Mouse (Mus musculus): Measurements from ENCODE around the gene Atf7ip. TPM values are rescaled to one million over a fixed set of nuclear protein-coding genes. Genes with fewer than 3 reads are reported as not detected.
A peak's percentile ranks its signal among the peaks of the same experiment; 100 is the strongest.

Gene Atf7ip
- polyA plus RNA-seq, 1 experiment from 2014 or later: 38.2 TPM

DNA sequence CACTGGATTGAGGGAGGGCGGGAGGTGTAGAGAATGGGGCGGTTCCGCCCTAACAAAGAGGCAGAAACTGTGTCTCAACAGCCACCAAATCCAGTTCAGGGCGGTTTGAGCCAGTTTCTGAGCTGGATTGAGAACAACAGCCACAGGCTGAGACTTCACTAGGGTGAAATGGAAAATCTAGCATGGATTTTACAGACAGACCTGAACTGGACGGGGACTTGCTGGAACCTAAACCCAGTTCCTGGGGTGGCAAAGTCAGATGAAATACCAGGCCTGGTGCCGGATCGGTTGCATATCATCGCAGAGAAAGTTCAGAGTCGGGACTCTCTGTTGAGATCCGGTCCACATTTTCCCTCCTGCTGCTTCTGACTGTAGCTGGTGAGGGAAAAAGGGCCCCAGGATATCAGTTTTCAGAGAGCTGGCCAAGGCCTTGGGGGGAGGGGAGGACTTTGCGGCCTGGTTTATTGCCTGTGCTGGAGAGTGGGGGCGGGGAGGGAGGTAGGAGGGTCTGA, 37.5 kb upstream of the Atf7ip start:
- Histone ChIP-seq H3K9ac (ENCODE audit: low read depth, low read length) (no peak overlapping the region), H3K4me2 (ENCODE audit: low read length) (no peak overlapping the region), H3K36me3 (ENCODE audit: control insufficient read depth, insufficient read depth, low read length) (no peaks in the 10 kb centered on the region), H3K9me3 (replicated peaks; ENCODE audit: control insufficient read depth, low read length, poor library complexity, severe bottlenecking) (no peaks in the 10 kb centered on the region), H3K4me3 (ENCODE audit: low read depth, low read length) (no peak overlapping the region), H3K27me3 (ENCODE audit: control insufficient read depth, insufficient read depth, low read depth, low read length) (no peaks in the 10 kb centered on the region), H3K27ac (ENCODE audit: low read length) (peak overlapping the region; percentile 92), H3K4me1 (ENCODE audit: control insufficient read depth, insufficient read depth, low read length) (peaks cover 17% of the 10 kb centered on the region)
- 2% methylated on average over 12 of the region's 12 CpGs for WGBS
- peak; percentile 89 for ATAC-seq

DNA sequence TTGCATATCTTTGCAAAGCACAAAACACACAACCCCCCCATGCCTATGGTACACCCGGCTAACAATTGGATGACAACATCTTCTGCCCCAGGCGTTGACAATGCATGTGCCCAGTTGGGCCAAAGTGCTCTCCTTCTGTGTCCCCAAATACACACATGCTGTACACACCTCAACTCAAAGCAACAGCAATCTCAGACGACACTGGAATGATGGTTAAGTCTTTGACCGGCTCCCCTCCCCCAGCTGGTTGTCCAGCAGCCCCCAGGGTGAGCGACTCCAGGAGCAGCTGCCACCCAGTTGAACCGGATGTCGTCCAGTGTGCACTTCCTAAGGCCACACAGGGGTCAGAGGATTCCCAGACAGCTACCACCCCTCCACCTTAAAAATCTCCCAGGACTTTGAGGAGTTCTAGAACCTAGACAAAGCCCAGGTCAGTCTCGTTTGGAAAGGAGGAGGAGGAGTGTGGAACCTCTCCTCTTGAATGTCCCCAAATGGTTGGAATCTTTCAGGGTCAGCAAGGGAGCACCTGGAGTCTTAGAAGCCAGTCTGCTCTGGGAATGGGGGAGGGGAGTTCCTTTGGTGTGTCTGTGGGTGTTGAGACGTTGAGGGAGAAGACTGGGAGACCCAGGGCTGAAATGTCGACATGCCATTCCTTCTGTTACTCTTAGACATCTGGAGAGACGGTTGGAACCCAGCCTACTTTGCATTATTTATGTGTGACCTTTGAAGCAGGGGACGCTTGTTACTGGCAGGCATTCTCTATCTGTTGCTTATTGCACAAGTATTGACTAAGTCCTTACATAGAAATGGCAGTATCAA, 36.8 kb upstream of the Atf7ip start:
- no peaks in the 10 kb centered on the region for H3K9me3 ChIP-seq (replicated peaks; ENCODE audit: control insufficient read depth, low read length, poor library complexity, severe bottlenecking)
- no peaks in the 10 kb centered on the region for H3K27me3 ChIP-seq (ENCODE audit: control insufficient read depth, insufficient read depth, low read depth, low read length)
- peak overlapping the region; percentile 92 for H3K27ac ChIP-seq (ENCODE audit: low read length)
- no peaks in the 10 kb centered on the region for H3K36me3 ChIP-seq (ENCODE audit: control insufficient read depth, insufficient read depth, low read length)
- peaks cover 17% of the 10 kb centered on the region for H3K4me1 ChIP-seq (ENCODE audit: control insufficient read depth, insufficient read depth, low read length)
- 19% methylated on average over 12 of the region's 12 CpGs for WGBS
- ATAC-seq: peak; percentile 0; the same call in 1 of the 2 replicates
- no peak overlapping the region for H3K9ac ChIP-seq (ENCODE audit: low read depth, low read length)
- no peak overlapping the region for H3K4me3 ChIP-seq (ENCODE audit: low read depth, low read length)
- H3K4me2 ChIP-seq (ENCODE audit: low read length): no peak overlapping the region

DNA sequence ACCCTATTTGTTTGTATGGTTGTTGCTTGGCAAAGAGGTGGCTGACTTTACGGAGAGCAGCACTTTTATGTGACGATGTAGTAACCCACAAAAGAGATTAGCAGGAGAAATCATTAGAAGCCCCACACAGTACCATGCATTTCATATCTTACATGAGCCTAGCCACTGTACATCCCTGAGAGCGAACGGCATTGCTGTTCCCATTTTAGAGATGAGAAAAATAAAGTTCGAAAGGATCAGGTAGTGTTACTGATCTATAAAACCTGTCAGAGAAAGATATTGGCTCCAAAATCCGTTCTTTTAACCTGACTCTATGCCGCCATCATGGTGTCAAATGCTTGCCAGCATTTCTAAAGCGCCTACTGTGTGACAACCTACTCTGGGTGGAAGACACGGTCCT, 36.2 kb upstream of the Atf7ip start:
- no peaks in the 10 kb centered on the region for H3K36me3 ChIP-seq (ENCODE audit: control insufficient read depth, insufficient read depth, low read length)
- no peaks in the 10 kb centered on the region for H3K27me3 ChIP-seq (ENCODE audit: control insufficient read depth, insufficient read depth, low read depth, low read length)
- no peaks in the 10 kb centered on the region for H3K9me3 ChIP-seq (replicated peaks; ENCODE audit: control insufficient read depth, low read length, poor library complexity, severe bottlenecking)
- H3K27ac ChIP-seq (ENCODE audit: low read length): peak overlapping the region; percentile 92
- H3K4me2 ChIP-seq (ENCODE audit: low read length): no peak overlapping the region
- ATAC-seq: no peak
- no peak overlapping the region for H3K9ac ChIP-seq (ENCODE audit: low read depth, low read length)
- H3K4me1 ChIP-seq (ENCODE audit: control insufficient read depth, insufficient read depth, low read length): peaks cover 17% of the 10 kb centered on the region
- H3K4me3 ChIP-seq (ENCODE audit: low read depth, low read length): no peak overlapping the region
- WGBS: 64% methylated on average over 9 of the region's 9 CpGs

DNA sequence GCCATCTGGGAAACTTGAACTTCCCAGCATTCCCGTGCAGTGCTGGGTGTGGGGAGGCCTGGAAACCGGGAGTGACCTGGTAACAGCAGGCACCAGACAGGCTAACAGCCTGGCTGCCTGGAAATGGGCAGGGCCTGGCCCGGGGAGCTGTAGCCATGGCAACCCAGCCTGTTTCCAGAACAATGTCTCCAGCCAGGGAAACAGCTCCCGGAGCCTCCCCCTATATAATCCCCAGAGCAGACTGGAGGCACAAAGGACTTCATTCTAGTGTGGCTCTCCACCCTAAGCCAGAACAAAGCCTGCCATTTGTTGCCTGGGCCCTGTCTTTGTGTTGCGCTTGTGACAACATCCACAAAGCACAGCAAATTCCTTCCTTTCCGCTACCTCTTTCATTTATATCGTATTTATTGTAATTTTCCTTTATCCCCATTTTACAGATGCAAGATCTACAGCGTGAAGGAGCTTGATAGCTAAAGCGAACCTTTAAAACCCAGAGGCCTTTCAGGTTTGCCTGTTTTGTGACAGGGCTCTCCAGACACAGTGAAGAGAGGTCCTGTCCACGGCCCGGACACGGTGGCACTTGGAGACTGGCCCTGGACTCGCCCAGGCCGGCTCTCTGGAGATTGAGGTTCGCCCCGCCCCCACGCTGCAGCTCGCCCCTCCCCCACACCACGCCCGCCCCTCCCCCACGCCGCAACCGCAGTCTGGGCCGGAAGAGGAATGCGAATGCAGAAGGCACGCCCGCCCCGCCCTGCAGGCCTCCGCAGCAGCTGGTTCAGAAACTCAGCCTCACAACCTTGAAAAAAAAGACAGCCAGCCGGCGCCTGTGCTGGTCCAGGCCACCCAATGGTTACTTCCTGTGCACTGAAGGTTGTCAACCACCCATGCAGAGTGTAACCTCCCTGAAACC, 35.4 kb upstream of the Atf7ip start:
- Histone ChIP-seq H3K4me3 (ENCODE audit: low read depth, low read length) (no peak overlapping the region), H3K27ac (ENCODE audit: low read length) (peak overlapping the region; percentile 92), H3K36me3 (ENCODE audit: control insufficient read depth, insufficient read depth, low read length) (no peaks in the 10 kb centered on the region), H3K4me2 (ENCODE audit: low read length) (no peak overlapping the region), H3K9me3 (replicated peaks; ENCODE audit: control insufficient read depth, low read length, poor library complexity, severe bottlenecking) (no peaks in the 10 kb centered on the region), H3K27me3 (ENCODE audit: control insufficient read depth, insufficient read depth, low read depth, low read length) (no peaks in the 10 kb centered on the region), H3K4me1 (ENCODE audit: control insufficient read depth, insufficient read depth, low read length) (peaks cover 22% of the 10 kb centered on the region), H3K9ac (ENCODE audit: low read depth, low read length) (0 out of 2 replicates have a peak overlapping the region, but pooled peaks have one; percentile 39)
- ATAC-seq: peak; percentile 77
- 2% methylated on average over 31 of the region's 31 CpGs for WGBS

DNA sequence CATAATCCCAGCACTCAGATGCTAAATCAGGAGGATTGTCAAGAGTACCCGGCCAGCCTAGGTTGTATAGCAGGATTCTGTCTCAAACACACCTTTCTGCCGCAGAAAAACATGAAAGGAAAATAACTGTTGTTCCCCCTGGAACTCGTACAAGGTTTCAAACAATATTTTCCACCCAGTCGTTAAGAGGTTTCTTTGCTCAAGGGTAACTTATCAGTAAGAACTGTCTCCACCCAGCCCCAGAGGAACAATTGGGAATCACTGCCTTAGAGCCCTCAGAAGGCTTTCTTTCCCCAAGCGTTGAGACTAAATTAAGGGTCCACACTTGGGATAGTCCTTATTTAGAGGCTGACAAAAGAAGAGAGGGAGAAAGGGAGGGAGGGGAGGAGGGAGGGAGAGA, 34.4 kb upstream of the Atf7ip start:
- Histone ChIP-seq H3K4me1 (ENCODE audit: control insufficient read depth, insufficient read depth, low read length) (peaks cover 22% of the 10 kb centered on the region), H3K36me3 (ENCODE audit: control insufficient read depth, insufficient read depth, low read length) (no peaks in the 10 kb centered on the region), H3K4me2 (ENCODE audit: low read length) (no peak overlapping the region), H3K9ac (ENCODE audit: low read depth, low read length) (no peak overlapping the region), H3K27me3 (ENCODE audit: control insufficient read depth, insufficient read depth, low read depth, low read length) (no peaks in the 10 kb centered on the region), H3K27ac (ENCODE audit: low read length) (peak overlapping the region; percentile 92), H3K4me3 (ENCODE audit: low read depth, low read length) (no peak overlapping the region), H3K9me3 (replicated peaks; ENCODE audit: control insufficient read depth, low read length, poor library complexity, severe bottlenecking) (no peaks in the 10 kb centered on the region)
- WGBS: 12% methylated on average over 5 of the region's 5 CpGs
- ATAC-seq: no peak

DNA sequence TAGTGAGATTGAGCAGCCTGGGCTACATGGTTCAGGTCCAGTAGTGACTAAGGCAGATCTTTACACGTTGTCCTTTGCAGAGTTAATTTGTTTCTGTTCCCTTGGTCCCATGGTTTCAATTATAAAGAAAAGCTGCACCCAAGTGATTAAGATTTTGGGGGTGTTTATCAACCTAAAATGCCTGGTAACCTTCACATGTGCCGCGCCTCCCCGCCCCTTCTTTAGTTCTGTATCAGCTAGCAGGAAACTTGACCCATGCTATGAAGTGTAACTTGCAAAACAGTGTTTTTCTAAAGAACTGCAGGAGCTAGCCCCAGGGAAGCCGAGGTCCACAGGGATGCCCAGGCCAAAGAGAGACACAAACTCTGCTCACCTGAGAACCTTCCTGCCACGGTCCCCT, 33.2 kb upstream of the Atf7ip start:
- no peak overlapping the region for H3K4me3 ChIP-seq (ENCODE audit: low read depth, low read length)
- H3K4me2 ChIP-seq (ENCODE audit: low read length): no peak overlapping the region
- H3K4me1 ChIP-seq (ENCODE audit: control insufficient read depth, insufficient read depth, low read length): peaks cover 19% of the 10 kb centered on the region
- WGBS: 71% methylated on average over 6 of the region's 6 CpGs
- no peak overlapping the region for H3K27ac ChIP-seq (ENCODE audit: low read length)
- no peaks in the 10 kb centered on the region for H3K27me3 ChIP-seq (ENCODE audit: control insufficient read depth, insufficient read depth, low read depth, low read length)
- no peaks in the 10 kb centered on the region for H3K36me3 ChIP-seq (ENCODE audit: control insufficient read depth, insufficient read depth, low read length)
- no peak overlapping the region for H3K9ac ChIP-seq (ENCODE audit: low read depth, low read length)
- ATAC-seq: no peak
- H3K9me3 ChIP-seq (replicated peaks; ENCODE audit: control insufficient read depth, low read length, poor library complexity, severe bottlenecking): no peaks in the 10 kb centered on the region

DNA sequence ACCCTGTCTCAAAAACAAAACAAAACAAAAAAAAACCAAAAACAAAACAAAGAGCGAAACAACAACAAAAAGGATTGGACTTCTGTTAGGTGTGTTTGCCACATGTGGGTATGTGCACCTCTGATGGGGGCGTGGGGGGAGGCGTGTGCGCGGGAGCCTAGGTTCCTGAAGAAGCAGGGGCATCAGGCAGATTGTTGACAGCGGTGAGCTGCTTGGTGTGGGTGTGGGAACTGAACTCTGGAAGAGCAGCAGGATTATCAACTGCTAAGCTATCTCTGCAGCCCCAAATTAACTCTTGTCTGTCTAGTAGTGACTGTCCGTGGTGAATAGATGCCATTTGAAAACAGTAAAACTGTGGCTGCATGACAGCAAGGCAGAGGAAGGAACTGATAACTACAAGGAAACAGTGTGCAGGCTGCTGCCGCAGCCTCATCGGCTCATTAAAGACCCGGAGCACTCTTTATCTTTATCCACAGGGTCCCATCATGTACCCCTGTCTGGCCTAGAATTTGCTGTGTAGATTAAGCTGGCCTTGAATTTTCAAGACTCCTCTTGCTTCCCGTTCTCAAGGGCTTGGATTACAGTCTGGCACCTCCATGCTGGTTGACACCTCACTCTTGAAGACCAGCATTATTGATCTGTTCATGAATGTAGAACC, 32.4 kb upstream of the Atf7ip start:
- Histone ChIP-seq H3K27ac (ENCODE audit: low read length) (no peak overlapping the region), H3K9ac (ENCODE audit: low read depth, low read length) (no peak overlapping the region), H3K27me3 (ENCODE audit: control insufficient read depth, insufficient read depth, low read depth, low read length) (no peaks in the 10 kb centered on the region), H3K4me2 (ENCODE audit: low read length) (no peak overlapping the region), H3K36me3 (ENCODE audit: control insufficient read depth, insufficient read depth, low read length) (no peaks in the 10 kb centered on the region), H3K4me1 (ENCODE audit: control insufficient read depth, insufficient read depth, low read length) (peaks cover 17% of the 10 kb centered on the region), H3K4me3 (ENCODE audit: low read depth, low read length) (no peak overlapping the region), H3K9me3 (replicated peaks; ENCODE audit: control insufficient read depth, low read length, poor library complexity, severe bottlenecking) (no peaks in the 10 kb centered on the region)
- WGBS: 71% methylated on average over 11 of the region's 11 CpGs
- ATAC-seq: no peak

DNA sequence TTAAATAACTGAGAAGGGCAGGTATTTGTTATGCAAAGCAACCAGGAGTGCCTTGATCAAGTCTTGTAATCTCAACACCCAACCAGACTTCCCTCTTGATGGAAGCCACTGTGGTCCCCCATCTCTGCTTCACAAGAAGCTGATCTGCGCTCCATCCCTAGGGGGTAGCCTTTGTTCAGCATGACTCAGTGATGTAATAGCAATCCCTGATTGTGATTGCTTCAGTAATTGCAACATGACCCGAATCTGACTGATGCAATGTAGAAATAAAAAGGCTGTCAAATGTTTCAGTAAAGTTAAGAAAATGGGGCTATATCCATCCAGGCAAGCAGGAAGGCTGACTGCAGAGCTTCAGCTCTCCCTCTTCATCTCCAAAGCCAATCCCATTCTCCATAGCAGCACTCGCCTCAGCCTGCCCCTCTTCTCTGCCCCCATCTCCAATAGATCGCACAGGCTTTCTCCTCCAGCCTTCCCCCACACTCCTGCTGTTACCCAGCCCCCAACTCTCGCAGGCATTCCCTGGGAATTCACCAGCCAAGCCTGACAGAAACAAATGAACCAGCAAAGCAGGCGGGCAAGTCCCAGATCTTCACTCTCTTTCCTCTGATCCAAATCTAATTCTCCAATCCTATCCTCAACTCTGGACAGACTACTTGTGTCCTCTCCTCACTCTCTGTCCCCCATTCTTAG, 30.7 kb upstream of the Atf7ip start:
- Histone ChIP-seq H3K9me3 (replicated peaks; ENCODE audit: control insufficient read depth, low read length, poor library complexity, severe bottlenecking) (no peaks in the 10 kb centered on the region), H3K36me3 (ENCODE audit: control insufficient read depth, insufficient read depth, low read length) (no peaks in the 10 kb centered on the region), H3K9ac (ENCODE audit: low read depth, low read length) (no peak overlapping the region), H3K27ac (ENCODE audit: low read length) (no peak overlapping the region), H3K4me2 (ENCODE audit: low read length) (no peak overlapping the region), H3K4me1 (ENCODE audit: control insufficient read depth, insufficient read depth, low read length) (peaks cover 10% of the 10 kb centered on the region), H3K27me3 (ENCODE audit: control insufficient read depth, insufficient read depth, low read depth, low read length) (no peaks in the 10 kb centered on the region), H3K4me3 (ENCODE audit: low read depth, low read length) (no peak overlapping the region)
- WGBS: 20% methylated on average over 6 of the region's 6 CpGs
- no peak for ATAC-seq
